In genomic region chr6:127331091-127331490, GRCm38 (mm10) we compare ENCODE assay signal across 8 mouse cellular contexts.
DNase-seq lines count a peak whose midpoint lies in the region; ATAC-seq and TF ChIP-seq lines count a peak whose summit lies in the region.

No protein-coding gene starts in this region.

- no peak overlapping the region for H3K4me3 ChIP-seq in kidney, embryonic 15.5 days (replicated peaks)
- H3K4me3 ChIP-seq in limb, embryonic 12.5 days (replicated peaks) = no peak overlapping the region
- H3K4me3 ChIP-seq in myocyte = peak overlapping the region; percentile 13

- ATAC-seq in kidney, embryonic 15.5 days (replicated peaks; ENCODE audit: low FRiP score) = no peak
- peak; percentile 27; the same call in 1 of the 2 replicates for ATAC-seq in erythroid progenitor cell, adult 5-6 weeks (replicated peaks; ENCODE audit: low FRiP score, poor library complexity, severe bottlenecking)
- no peak for ATAC-seq in limb, embryonic 12.5 days (ENCODE audit: insufficient number of reproducible peaks, insufficient read depth, low FRiP score, low TSS enrichment, low read depth)

- H3K4me2 ChIP-seq in kidney, embryonic 15.5 days = no peak overlapping the region
- 0 out of 2 replicates have a peak overlapping the region, but pooled peaks have one; percentile 66 for H3K4me2 ChIP-seq in limb, embryonic 12.5 days
- peak overlapping the region; percentile 87 for H3K4me2 ChIP-seq in myocyte (ENCODE audit: low read depth)

- H3K9me3 ChIP-seq in kidney, embryonic 15.5 days (replicated peaks) = no peaks in the 10 kb centered on the region
- H3K9me3 ChIP-seq in limb, embryonic 12.5 days = no peaks in the 10 kb centered on the region

- WGBS in kidney, embryonic 15.5 days = 78% methylated on average over 5 of the region's 5 CpGs
- WGBS in limb, embryonic 12.5 days = 92% methylated on average over 5 of the region's 5 CpGs

- no peak for DNase-seq in kidney, postnatal 36 days
- no peak for DNase-seq in right cerebral cortex, adult 2 months (ENCODE audit: low spot score in 2 of 2)
- no peak for DNase-seq in right cerebral cortex, postnatal 14 days
- no peak for DNase-seq in gastrocnemius, postnatal 25 days

- no peak for TF ChIP-seq POLR2A in myocyte (IDR thresholded peaks at IDR 0.05; ENCODE audit: insufficient read length, low read depth)

- H3K27me3 ChIP-seq in kidney, embryonic 15.5 days = no peaks in the 10 kb centered on the region
- H3K27me3 ChIP-seq in limb, embryonic 12.5 days = no peaks in the 10 kb centered on the region
- H3K27me3 ChIP-seq in myocyte (ENCODE audit: control insufficient read depth, insufficient read depth, insufficient read length) = no peaks in the 10 kb centered on the region

- H3ac ChIP-seq in myocyte (ENCODE audit: control insufficient read depth, insufficient read length) = no peak overlapping the region

- H3K36me3 ChIP-seq in kidney, embryonic 15.5 days = no peaks in the 10 kb centered on the region
- no peaks in the 10 kb centered on the region for H3K36me3 ChIP-seq in limb, embryonic 12.5 days
- H3K36me3 ChIP-seq in myocyte (ENCODE audit: control insufficient read depth, insufficient read depth) = no peaks in the 10 kb centered on the region

- H3K4me1 ChIP-seq in kidney, embryonic 15.5 days = peaks cover 37% of the 10 kb centered on the region
- peaks cover 39% of the 10 kb centered on the region for H3K4me1 ChIP-seq in limb, embryonic 12.5 days (replicated peaks)

- H3K9ac ChIP-seq in kidney, embryonic 15.5 days = no peak overlapping the region
- H3K9ac ChIP-seq in limb, embryonic 12.5 days (replicated peaks) = no peak overlapping the region

- H3K79me2 ChIP-seq in myocyte (ENCODE audit: control insufficient read depth, insufficient read depth) = no peaks in the 10 kb centered on the region

- H3K27ac ChIP-seq in kidney, embryonic 15.5 days = peak overlapping the region; percentile 96
- peak overlapping the region; percentile 93; the same call in 1 of the 2 replicates for H3K27ac ChIP-seq in limb, embryonic 12.5 days

TF ChIP-seq in myocyte, 11 proteins besides CTCF, POLR2A, EP300 and RAD21:
- TF ChIP-seq E2F4 (IDR thresholded peaks at IDR 0.05; ENCODE audit: insufficient read depth) = no peak
